Comparison of ENCODE assay signal across 34 mouse cellular contexts in the genomic region with DNA sequence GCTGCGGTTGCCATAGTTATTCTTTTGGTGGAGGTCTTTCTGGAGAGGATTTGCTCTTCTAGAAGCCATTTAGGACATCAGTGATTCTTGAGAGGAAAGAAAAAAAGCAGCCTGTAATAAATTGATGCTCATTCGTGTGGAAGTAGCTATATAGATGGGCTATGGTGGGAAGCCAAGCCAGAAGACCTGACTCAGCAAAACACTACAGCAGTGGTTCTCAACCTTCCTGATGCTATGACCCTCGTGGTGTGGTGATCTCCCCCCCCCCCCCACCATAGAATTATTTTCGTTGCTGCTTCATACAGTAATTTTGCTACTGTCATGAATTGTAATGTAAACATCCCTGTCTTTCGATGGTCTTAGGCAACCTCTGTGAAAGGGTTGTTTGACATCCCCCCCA.
"Had no signal": no experiment of that assay in that cellular context is flagged by ENCODE, and none has a peak within 500 bp of the region (broad histone marks: within the 10 kb centered on the region; RNA-seq: fewer than 3 reads in every experiment).

No protein-coding gene starts in this region.

- H3K9me3 ChIP-seq: heart, embryonic 15.5 days; hindbrain, embryonic 10.5 days; hindbrain, embryonic 12.5 days; hindbrain, embryonic 13.5 days; hindbrain, embryonic 15.5 days; intestine, embryonic 15.5 days; kidney, embryonic 15.5 days had no signal

- H3K27ac ChIP-seq: heart, embryonic 13.5 days; heart, embryonic 15.5 days; hindbrain, embryonic 10.5 days; hindbrain, embryonic 12.5 days; hindbrain, embryonic 13.5 days; hindbrain, embryonic 14.5 days; hindbrain, embryonic 15.5 days; hindbrain, postnatal 0 days; intestine, embryonic 15.5 days; kidney, embryonic 15.5 days; kidney, postnatal 0 days; layer of hippocampus, adult 2 months; left cerebral cortex, adult 2 months had no signal

- H3K4me3 ChIP-seq: heart, embryonic 12.5 days; heart, embryonic 13.5 days; heart, embryonic 15.5 days; hindbrain, embryonic 10.5 days; hindbrain, embryonic 12.5 days; hindbrain, embryonic 13.5 days; hindbrain, embryonic 15.5 days; intestine, embryonic 15.5 days; kidney, embryonic 15.5 days; layer of hippocampus, adult 2 months; left cerebral cortex, adult 2 months had no signal

- H3K27me3 ChIP-seq: heart, embryonic 12.5 days; heart, embryonic 13.5 days; heart, embryonic 15.5 days; hindbrain, embryonic 12.5 days; hindbrain, embryonic 13.5 days; hindbrain, embryonic 15.5 days; intestine, embryonic 15.5 days; kidney, embryonic 15.5 days had no signal

- H3K4me2 ChIP-seq: heart, embryonic 12.5 days; heart, embryonic 13.5 days; heart, embryonic 15.5 days; hindbrain, embryonic 12.5 days; hindbrain, embryonic 13.5 days; hindbrain, embryonic 14.5 days; hindbrain, embryonic 15.5 days; intestine, embryonic 15.5 days; kidney, embryonic 15.5 days had no signal

- H3K36me3 ChIP-seq: heart, embryonic 12.5 days; heart, embryonic 13.5 days; heart, embryonic 15.5 days; hindbrain, embryonic 10.5 days; hindbrain, embryonic 12.5 days; hindbrain, embryonic 13.5 days; hindbrain, embryonic 15.5 days; intestine, embryonic 15.5 days; kidney, embryonic 15.5 days had no signal

- ATAC-seq: hindbrain, embryonic 16.5 days; hindbrain, postnatal 0 days; inflammation-experienced regulatory T-cells, adult 6 months; intestine, embryonic 15.5 days; intestine, embryonic 16.5 days; intestine, postnatal 0 days had no signal

- H3K4me1 ChIP-seq: heart, embryonic 12.5 days; heart, embryonic 13.5 days; heart, embryonic 15.5 days; hindbrain, embryonic 10.5 days; hindbrain, embryonic 12.5 days; hindbrain, embryonic 13.5 days; hindbrain, embryonic 15.5 days; intestine, embryonic 15.5 days; kidney, embryonic 15.5 days had no signal

- H3K9ac ChIP-seq: heart, embryonic 12.5 days; heart, embryonic 13.5 days; heart, embryonic 15.5 days; hindbrain, embryonic 12.5 days; hindbrain, embryonic 13.5 days; hindbrain, embryonic 14.5 days; hindbrain, embryonic 15.5 days; intestine, embryonic 15.5 days; kidney, embryonic 15.5 days had no signal

- DNase-seq: heart, postnatal 10 days; heart, postnatal 14 days; heart, postnatal 36 days; heart, postnatal 4 days; kidney, adult 11 months; kidney, adult 18-20 months; kidney, adult 2 months; kidney, adult 8-10 months; kidney, adult 9 months; kidney, postnatal 10 days; kidney, postnatal 14 days; kidney, postnatal 25 days; kidney, postnatal 36 days; kidney, postnatal 4 days; layer of hippocampus, adult 9-11 months; layer of hippocampus, postnatal 36 days had no signal
